Mouse (Mus musculus): ENCODE results near the gene Sult1b1.
"Not testable (repeated sequence)": the region's sequence is repeated elsewhere in the genome, so short reads cannot be mapped to it uniquely, and the experiment has no call there.

Sult1b1 gene

GRCm38 (mm10) chr5:87538111-87538510 lies at the start of gene Sult1b1:
Gene Sult1b1, minus strand, starts transcription at chr5:87538195.
- no peak for DNase-seq

DNA sequence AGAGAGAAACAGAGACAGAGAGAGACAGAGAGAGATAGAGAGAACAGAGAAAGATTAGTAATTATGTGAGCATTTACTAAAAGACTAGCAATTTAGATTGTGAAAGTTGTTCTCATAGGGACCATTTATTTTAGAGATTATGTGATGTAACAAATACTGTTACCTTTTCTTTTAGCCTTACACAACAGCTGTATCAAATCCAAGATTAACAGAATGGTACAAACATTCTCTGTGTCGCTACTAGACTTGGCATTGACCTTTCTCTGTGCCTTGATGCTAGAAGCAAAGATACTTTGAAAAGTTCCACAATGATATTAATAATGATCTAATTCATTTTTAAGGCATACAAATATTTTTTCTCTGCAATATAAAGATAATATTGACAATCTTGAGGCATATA lies 42.4 kb upstream of the Sult1b1 start:
- no peak for DNase-seq

- DNase-seq = no peak
Measured at GRCm38 (mm10) chr5:87574174-87574573, 36.2 kb upstream of the Sult1b1 start.

GRCm38 (mm10) chr5:87573490-87573889 lies 35.5 kb upstream of the Sult1b1 start:
- DNase-seq = no peak

DNA sequence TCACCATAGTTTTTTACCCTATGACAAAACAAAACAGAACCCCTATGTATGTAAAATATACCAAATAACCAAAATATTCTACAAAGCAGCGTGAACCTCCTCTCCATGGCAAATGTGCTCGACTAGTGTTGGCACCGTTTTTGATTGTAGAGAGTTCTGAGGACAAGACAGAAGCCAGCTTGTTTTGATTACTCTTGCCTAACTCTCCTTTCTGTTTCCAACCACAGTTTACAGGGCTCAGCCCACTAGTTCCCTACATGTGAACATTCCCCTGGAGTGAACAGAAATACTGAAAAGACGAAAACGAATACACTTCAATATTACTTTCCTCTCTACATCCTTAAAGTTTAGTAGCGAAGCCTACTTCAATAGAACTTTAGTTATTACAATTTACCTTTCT lies 34.8 kb upstream of the Sult1b1 start:
- DNase-seq = no peak

DNA sequence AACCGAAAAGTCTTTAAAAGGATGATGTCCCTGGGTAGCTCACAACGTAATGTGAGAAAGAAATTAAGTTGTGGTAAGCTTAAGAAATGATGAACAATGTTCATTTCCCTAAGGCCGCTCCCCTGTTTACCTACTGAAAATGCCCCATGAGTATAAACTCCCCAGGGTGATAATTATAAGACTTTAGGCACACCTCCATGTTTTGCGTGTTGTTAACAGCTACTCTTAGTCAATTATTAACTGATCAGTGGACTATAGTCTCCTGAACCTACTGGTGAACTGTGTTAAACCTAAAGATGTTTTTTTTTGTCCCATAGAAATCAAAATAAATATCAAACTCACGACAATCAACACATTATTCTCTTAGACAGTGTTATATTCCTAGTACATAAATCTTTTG lies 30.9 kb upstream of the Sult1b1 start, which contains the start of gene Sult1d1:
TSS of gene Sult1d1 (minus strand) at position 183 of the 400 bp plus-strand sequence.
- DNase-seq = no peak

DNA sequence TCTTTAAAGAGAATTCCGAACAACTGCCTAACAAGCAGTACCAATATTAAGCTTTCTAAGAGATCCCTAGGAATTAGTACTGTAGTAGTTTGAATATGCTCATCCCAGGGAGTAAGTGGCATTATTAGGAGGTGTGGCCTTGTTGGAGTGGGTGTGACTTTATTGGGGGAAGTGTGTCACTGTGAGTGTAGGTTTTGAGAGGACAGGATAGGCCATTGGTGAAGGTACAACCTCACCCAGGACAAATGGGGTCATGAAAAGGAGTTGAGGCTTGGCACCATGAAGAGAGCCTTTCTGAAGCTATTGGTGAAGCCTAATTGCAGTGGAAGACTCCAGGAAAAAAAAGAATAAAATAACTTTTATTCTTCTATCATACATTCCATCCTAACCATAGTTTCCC lies 29.3 kb upstream of the Sult1b1 start:
- DNase-seq = no peak

GRCm38 (mm10) chr5:87562966-87563365 lies 25.0 kb upstream of the Sult1b1 start:
- DNase-seq = no peak

DNA sequence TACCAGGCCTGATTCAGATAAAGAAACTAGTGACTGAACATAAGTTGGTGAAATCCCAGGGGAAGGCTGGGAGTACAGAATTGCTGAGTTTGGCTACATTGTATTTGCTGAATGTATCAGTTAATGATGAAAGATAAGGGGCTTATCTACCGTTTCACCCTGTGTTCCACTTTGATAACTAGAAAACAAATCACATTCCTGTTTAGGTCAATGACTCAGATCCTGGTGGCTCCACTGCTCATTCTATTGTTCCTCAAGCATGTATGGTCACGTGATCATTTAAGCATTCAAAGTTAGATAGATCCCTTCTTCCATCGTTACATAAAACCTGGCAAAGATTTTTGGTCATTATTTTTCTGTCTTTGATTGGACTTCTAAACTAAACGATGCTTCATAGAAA lies 24.5 kb upstream of the Sult1b1 start:
- no peak for DNase-seq

- DNase-seq = no peak
Measured at GRCm38 (mm10) chr5:87560145-87560544, 22.1 kb upstream of the Sult1b1 start.

GRCm38 (mm10) chr5:87550935-87551334 lies 12.9 kb upstream of the Sult1b1 start:
- no peak for DNase-seq

GRCm38 (mm10) chr5:87535994-87536644 lies 1.9 kb downstream of the Sult1b1 start:
- DNase-seq = no peak

DNA sequence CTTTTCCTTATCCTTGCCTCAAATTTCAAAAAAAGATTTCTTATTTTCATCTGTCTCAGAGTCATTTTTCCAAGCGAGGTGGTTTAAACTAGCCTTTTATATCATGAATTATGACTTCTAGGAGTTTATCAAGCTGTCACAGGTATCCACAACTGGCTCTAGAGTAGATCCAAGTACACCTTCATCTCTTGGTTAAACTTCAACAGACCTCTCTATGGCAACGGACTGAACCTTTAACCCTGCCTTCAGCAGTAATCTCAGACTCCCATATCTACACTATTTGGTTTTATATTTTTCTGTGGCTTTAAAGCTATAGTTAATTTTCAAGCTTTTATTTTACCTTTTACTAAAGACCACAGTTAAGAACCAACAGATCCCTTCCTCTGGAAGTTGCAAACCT lies 5.7 kb downstream of the Sult1b1 start:
- no peak for DNase-seq

GRCm38 (mm10) chr5:87523561-87523960 lies 14.4 kb downstream of the Sult1b1 start:
- DNase-seq = not testable (repeated sequence)

DNA sequence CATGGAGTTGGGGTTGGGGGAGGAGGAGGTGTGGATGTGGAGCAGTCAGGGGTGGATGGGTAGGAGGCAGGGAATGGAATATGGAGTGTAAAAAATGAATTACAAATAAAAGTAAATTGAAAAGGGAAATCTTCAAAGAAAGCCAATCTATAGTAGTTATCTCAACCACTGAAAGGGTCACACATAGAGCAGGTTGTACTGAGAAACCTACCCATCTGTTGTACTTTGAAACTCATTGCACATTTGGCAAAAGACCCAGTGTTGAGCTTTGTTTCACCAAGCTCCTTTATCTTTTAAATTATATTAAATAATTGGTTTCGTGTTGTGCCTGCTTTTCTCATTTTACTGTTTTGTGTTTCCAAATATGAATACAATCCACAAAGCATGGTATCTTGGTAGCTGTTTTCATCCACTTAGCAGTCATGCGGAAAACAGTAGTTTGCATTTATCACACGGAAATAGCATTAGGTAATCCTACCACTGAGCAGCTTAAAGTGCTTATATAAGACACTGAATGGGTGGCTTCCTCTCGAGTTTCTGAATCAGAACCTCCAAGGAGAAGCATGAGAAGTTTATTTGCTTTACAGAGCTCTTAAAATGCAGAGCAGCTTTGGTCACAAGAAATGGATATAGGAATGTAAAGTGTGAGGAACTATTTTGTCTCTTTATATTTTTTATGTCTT lies 32.1 kb downstream of the Sult1b1 start:
- no peak for DNase-seq

GRCm38 (mm10) chr5:87502687-87503086 lies 35.3 kb downstream of the Sult1b1 start:
- no peak for DNase-seq

DNA sequence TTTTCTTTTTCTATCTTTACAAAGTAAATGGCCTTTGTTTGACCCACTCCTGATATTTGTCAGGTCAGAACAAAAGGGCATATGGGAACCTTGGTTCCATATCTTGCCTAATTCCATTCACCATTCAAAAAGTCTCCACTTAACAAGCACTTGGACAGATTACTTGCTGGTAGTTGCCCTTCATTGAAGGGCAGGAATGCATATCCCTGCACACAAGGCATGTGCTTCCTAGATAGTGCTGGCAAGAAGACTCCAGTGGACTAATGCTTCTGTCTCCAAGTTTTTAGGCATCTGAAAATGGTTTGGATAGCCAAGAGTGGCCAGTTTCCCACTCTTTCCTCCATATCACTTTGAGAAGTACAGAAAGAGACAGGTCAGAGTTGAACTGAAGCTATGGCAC lies 38.7 kb downstream of the Sult1b1 start:
- no peak for DNase-seq

GRCm38 (mm10) chr5:87498936-87499335 lies 39.1 kb downstream of the Sult1b1 start:
- no peak for DNase-seq

DNA sequence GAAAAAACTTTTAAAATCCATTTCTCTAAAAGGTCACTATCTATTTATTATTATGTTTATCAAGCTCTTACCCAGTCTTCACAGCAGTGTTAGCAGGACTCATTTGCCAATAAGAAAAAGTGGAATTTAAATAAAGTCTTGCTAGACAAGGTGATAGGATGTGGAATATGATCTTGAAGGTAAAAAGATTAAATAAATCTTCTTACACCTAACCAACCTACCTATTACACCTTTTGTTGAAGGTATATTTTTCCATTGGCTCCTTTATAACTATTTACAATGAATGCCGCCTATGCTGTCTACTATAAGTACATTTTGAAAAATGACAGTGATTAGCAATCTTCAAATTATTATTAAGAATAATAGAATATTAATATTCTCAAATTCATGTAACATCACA lies 47.2 kb downstream of the Sult1b1 start, which contains the start of gene Ugt2a1:
TSS of gene Ugt2a1 (minus strand) at position 101 of the 400 bp plus-strand sequence.
- no peak for DNase-seq

DNA sequence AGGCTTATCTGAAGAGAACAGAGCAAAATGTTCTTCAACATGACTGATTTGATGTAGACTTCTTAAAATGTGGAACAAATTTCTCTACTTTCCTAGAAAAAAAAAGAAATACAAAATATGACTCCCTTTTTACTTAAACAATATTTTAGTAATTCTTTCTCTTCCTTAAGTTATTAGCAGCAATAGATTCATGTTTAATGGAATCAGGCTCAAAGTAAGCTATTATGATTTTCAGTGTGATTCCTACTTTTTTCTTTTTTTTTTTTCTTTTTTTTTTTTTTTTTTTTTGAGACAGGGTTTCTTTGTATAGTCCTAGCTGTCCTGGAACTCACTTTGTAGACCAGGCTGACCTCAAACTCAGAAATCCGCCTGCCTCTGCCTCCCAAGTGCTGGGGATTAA lies 51.3 kb downstream of the Sult1b1 start, which contains the start of gene Gm43638:
TSS of gene Gm43638 (minus strand) at position 101 of the 400 bp plus-strand sequence.
- DNase-seq = not testable (repeated sequence)

DNA sequence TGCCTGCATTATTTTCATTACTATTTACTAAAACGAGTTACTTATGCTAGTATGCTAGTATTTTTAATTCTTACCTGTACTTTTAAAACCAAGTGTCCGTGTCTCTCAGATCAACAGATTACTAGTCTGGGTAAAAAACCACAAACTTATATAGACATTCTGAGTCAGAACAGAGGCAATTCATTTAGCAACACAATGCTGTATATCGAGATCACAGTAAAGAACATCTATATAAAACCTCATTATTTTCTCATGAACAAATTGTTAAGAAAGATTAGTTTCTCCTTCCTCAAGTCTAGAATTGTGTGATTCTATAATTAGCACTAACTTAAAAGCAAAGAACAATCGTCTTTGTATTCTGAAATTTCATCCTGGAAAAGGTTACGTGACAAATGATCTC lies 55.8 kb downstream of the Sult1b1 start, which contains the start of gene Ugt2a2:
TSS of gene Ugt2a2 (minus strand) at position 101 of the 400 bp plus-strand sequence.
- no peak for DNase-seq
